Comparison of ENCODE assay signal across 9 mouse cellular contexts in genomic region chr1:153265579-153265978, GRCm38 (mm10).
DNase-seq lines count a peak whose midpoint lies in the region; ATAC-seq and TF ChIP-seq lines count a peak whose summit lies in the region.
"Had no signal": no experiment of that assay in that cellular context is flagged by ENCODE, and none has a peak within 500 bp of the region (broad histone marks: within the 10 kb centered on the region; RNA-seq: fewer than 3 reads in every experiment).

No protein-coding gene starts in this region.

- H3K9ac ChIP-seq in forebrain, embryonic 13.5 days = no peak overlapping the region
- no peak overlapping the region for H3K9ac ChIP-seq in hindbrain, embryonic 11.5 days (ENCODE audit: low read depth, low read length)

- no peak for DNase-seq in forebrain, embryonic 10.5 days (ENCODE audit: extremely low spot score, low spot score)
- DNase-seq in gastrocnemius, adult 2 months = peak; percentile 57
- DNase-seq in hindbrain, embryonic 11.5 days (ENCODE audit: low spot score) = no peak
- DNase-seq in lung, postnatal 14 days = peak; percentile 46
- no peak for DNase-seq in MN1 (ENCODE audit: low spot score)
- no peak for DNase-seq in urinary bladder, postnatal 10 days (ENCODE audit: low spot score)
- no peak for DNase-seq in B cell, adult 2 months

- H3K4me3 ChIP-seq in forebrain, embryonic 10.5 days = no peak overlapping the region
- H3K4me3 ChIP-seq in forebrain, embryonic 13.5 days = no peak overlapping the region
- no peak overlapping the region for H3K4me3 ChIP-seq in gastrocnemius, adult 2 months
- no peak overlapping the region for H3K4me3 ChIP-seq in hindbrain, embryonic 11.5 days (ENCODE audit: low read depth, low read length)
- H3K4me3 ChIP-seq: erythroblast, embryonic 14.5 days had no signal

- peaks cover 32% of the 10 kb centered on the region for H3K4me1 ChIP-seq in forebrain, embryonic 10.5 days
- H3K4me1 ChIP-seq in forebrain, embryonic 13.5 days = peaks cover 28% of the 10 kb centered on the region
- no peaks in the 10 kb centered on the region for H3K4me1 ChIP-seq in hindbrain, embryonic 11.5 days (replicated peaks; ENCODE audit: control insufficient read depth, insufficient read depth, low read length)

- ATAC-seq in forebrain, embryonic 13.5 days = no peak
- no peak for ATAC-seq in hindbrain, embryonic 11.5 days (ENCODE audit: low FRiP score)

- 74% methylated on average over 7 of the region's 7 CpGs for WGBS in forebrain, embryonic 10.5 days
- WGBS in forebrain, embryonic 13.5 days = 55% methylated on average over 7 of the region's 7 CpGs
- 65% methylated on average over 7 of the region's 7 CpGs for WGBS in hindbrain, embryonic 11.5 days

- no peak for TF ChIP-seq CTCF in gastrocnemius, adult 2 months (IDR thresholded peaks at IDR 0.05)

- no peaks in the 10 kb centered on the region for H3K27me3 ChIP-seq in forebrain, embryonic 10.5 days (ENCODE audit: poor library complexity, severe bottlenecking)
- H3K27me3 ChIP-seq in forebrain, embryonic 13.5 days = no peaks in the 10 kb centered on the region
- H3K27me3 ChIP-seq in hindbrain, embryonic 11.5 days (ENCODE audit: control insufficient read depth, insufficient read depth, low read length) = no peaks in the 10 kb centered on the region

- H3K36me3 ChIP-seq in forebrain, embryonic 10.5 days (replicated peaks) = peaks cover 17% of the 10 kb centered on the region
- H3K36me3 ChIP-seq in forebrain, embryonic 13.5 days (ENCODE audit: poor library complexity, severe bottlenecking) = peaks cover 8% of the 10 kb centered on the region; the same call in 1 of the 2 replicates
- no peaks in the 10 kb centered on the region for H3K36me3 ChIP-seq in hindbrain, embryonic 11.5 days (ENCODE audit: control insufficient read depth, insufficient read depth, low read length)

- peak overlapping the region; percentile 36 for H3K27ac ChIP-seq in forebrain, embryonic 10.5 days
- H3K27ac ChIP-seq in forebrain, embryonic 13.5 days = no peak overlapping the region
- H3K27ac ChIP-seq in gastrocnemius, adult 2 months = peak overlapping the region; percentile 75
- H3K27ac ChIP-seq in hindbrain, embryonic 11.5 days (ENCODE audit: low read depth, low read length) = peak overlapping the region; percentile 27; the same call in 1 of the 2 replicates

- H3K9me3 ChIP-seq in forebrain, embryonic 10.5 days = no peaks in the 10 kb centered on the region
- no peaks in the 10 kb centered on the region for H3K9me3 ChIP-seq in forebrain, embryonic 13.5 days (replicated peaks)
- H3K9me3 ChIP-seq in hindbrain, embryonic 11.5 days (ENCODE audit: control insufficient read depth, low read length) = no peaks in the 10 kb centered on the region

- intact Hi-C loops in gastrocnemius, adult 2 months (cut with DNase I) = loop anchor here (5.0 kb wide), 1 partner anchor 67 kb away; the partner anchor contains the start of gene Lamc1

- no peak overlapping the region for H3K4me2 ChIP-seq in forebrain, embryonic 13.5 days
- no peak overlapping the region for H3K4me2 ChIP-seq in hindbrain, embryonic 11.5 days (replicated peaks; ENCODE audit: low read depth, low read length)

Comparison
In these comparisons a context has a peak if more than half of its experiments do, and no peak if none do; other contexts are left out.
1. DNase-seq: peak in gastrocnemius, adult 2 months (single experiment) and lung, postnatal 14 days (single experiment); none in forebrain, embryonic 10.5 days (single experiment), hindbrain, embryonic 11.5 days (single experiment), MN1 (single experiment), urinary bladder, postnatal 10 days (single experiment) and B cell, adult 2 months (0 of 2).